Mouse (Mus musculus) ZHBTc4 (cell line): ENCODE results near the gene Srp9.

ENCODE experiments used
- DNase-seq: peaks from one replicate; pipeline ENCODE4 v3.0.0-alpha.2; 2011; ENCODE audit warnings: low read depth, low spot score

Gene Srp9

DNA sequence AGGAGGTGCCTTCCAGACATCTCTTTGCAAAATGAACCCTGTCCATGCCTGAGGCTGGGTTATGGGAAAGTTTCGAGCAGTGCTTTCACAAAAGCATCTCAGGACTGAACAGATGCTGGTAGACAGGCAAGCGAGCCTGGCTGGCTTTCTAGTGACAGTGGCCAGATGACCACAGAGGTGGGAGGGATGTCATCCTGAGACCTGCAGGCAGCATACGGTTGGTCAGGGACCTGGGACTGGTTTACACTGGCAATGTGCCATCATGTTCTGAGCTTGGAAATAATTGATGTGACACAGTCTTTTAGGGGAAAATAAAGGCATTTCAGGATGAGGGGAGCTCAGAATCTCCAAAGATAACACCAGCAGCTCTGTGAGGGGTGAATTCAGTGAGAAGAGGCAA is 19.5 kb upstream of the Srp9 start:
- no peak for DNase-seq

DNA sequence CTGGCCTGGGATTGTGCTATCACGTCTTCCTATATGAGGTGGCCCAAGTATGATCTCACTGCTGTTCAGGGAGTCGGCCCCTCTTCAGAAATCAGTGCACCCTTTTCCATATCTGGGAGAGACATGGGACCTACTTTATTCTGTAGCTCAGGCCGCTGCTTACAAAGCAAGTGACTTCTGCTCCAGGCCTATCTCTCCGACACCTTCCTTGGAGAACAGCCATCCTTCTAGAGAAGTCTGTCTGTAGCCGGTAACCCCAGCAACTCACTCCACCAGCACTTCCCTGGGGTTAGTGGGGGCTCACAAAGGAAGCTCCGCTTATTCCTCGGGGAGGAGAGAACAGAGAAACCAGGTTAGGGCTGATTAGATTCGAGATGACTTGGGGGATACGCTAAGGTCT is 17.3 kb upstream of the Srp9 start:
- no peak for DNase-seq

DNA sequence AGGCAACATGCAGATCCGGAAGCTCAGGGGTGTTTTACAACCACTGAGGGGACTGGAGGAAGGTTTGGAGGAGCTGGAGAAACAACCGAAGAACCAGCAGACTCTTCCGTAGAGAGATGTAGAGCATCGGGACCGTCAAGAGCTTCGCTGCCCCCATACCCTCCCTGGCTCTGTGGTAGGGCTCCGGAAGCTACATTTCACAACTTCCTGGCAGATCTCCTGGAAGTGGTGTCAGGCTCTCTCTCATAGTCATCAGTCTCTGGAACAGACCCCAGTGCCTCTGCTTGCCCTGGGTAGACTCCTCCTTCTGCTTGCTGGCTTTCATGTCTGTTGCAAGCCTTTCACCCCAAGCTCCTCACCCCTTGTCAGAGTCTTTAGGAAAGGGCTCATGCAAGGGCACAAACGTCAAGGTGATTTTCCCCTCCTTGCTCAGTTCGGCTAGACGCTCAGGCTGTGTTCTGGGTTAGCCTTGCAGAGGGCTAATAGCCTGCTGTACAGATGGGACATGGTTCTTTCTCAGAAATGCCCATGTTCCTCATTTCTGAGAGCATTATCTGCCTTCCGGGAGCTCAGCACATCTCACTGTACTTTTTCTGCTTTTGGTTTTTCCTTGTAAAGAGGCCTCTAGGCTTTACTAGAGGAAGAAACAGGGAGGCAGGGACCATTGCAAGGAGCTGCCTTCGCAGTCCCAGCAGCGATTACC is 16.0 kb upstream of the Srp9 start:
- no peak for DNase-seq

DNA sequence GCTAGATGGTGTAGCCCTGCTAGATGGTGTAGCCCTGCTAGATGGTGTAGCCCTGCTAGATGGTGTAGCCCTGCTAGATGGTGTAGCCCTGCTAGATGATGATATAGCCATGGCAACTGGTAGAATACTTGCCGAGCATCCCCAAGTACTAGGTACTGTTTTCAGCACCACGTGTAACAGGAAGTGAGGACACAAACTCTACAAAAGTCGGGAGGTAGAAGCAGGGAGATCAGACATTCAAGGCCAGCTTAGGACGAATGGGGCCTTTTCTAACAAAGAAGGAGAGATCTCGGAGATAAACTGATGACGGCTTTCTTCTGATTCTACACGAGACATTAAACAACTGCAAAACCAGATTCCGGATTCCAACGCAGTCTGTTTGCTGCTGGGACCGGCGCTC is 14.4 kb upstream of the Srp9 start:
- no peak for DNase-seq

DNA sequence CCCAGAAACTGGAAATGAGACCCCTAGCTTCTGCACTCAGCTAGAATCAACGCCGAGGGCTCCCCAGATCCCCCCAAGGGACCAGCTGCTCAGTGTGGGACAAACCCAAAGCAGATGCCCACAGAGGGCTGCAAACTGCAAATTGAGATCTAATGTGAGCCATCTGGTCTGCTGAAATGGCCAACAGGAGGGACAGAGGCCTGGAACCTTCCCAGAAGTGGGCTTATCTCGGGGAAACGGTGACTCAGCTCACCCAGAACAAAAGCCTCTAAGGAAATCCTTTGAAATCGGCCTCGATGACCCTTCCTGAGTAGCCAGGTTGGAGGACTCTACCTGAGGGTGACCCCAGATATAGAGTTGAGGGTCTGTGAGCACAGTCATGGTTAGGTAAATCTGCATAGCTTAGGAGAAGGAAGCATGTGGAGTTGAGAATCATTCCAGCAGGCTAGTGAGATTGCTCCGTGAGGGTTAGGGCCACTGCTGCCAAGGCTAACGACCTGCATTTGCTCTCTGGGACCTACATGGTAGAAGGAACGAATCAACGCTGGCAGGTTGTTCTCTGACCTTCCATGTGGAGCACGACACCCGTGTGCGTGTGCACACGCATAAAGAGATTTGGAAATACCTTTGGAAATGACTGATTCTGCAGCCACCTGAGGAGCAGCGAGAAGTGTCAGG is 13.7 kb upstream of the Srp9 start:
- DNase-seq, result no peak

DNA sequence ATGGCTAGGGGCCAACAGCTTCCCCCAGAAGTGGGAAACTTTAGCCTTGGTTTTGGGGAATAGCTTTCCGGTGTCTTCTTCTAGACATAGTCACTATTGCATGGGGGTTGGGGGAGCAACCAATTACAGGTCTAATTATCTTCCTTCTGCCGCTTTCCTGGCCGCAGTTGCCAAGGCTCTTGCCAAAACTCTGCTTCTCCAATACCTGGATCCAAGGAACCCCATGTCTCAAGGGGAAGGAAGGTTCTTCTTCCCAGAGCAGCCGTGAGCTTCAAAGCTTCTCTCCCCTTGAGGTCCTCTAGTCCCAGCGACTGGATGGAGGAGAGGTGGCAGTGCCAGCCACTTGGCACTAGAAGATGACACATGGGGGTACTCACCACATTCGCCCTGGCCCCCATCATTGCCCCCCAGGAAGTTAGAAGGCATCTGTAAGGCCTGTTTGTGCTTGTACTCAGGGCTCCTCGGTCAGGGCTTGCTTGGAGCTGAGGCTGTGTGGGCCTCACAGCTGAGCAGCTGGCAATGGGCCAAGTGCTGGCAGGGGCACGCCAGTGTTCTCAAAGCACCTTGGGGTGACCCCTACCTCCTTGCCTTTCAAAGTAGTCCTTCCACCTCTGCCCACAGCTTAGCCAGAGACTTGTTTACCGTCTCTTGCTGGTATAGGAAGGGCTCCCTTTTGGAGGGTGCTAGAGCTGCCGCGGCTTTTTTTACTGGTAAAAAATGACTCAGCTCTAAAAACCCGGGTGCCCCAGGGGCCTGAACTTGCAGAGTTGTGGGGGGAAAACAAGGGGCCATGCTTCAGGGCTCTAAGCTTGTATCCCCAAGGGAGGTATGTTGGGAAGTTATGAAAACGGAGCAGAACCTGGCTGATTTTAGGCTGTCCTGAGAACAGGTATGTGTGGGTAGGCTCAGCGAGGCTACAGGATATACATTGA is 12.9 kb upstream of the Srp9 start:
- DNase-seq, result no peak

DNA sequence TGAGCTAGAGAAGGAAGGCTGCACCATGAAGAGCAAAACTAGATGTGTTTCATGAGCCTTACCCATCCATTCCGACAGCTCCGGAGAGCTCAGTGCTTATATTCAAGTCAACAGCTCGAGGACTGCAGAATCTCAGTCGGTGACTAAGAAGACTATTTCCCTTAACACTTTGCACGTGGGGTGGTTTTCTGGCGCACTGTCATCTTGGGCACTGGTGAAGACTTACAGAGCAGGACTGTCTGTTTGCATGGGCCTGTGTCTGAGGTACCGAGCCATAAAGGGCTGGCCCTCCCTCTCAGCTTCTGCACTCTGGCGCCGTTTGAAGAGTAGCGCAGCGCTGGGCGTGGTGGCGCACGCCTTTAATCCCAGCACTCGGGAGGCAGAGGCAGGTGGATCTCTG is 12.2 kb upstream of the Srp9 start:
- no peak for DNase-seq

DNA sequence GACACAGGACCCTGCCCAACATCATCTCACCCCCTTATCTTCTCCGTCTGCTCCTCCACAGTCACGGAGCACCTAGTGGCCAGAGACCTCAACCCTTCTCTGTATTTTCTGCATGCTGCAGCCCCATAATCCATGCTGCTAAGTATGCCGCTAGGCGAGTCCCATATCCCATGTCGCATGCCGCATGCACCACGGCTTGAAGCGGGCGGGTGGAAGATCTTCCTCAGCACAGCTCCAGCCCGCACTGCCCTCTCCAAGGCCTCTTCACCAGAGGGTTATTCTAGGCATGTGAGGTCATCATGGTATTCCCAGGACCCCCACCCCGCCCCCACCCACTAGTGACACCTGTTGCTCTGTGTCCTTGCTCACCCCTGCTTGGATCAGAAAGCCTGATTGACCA is 11.4 kb upstream of the Srp9 start:
- DNase-seq, result no peak

DNA sequence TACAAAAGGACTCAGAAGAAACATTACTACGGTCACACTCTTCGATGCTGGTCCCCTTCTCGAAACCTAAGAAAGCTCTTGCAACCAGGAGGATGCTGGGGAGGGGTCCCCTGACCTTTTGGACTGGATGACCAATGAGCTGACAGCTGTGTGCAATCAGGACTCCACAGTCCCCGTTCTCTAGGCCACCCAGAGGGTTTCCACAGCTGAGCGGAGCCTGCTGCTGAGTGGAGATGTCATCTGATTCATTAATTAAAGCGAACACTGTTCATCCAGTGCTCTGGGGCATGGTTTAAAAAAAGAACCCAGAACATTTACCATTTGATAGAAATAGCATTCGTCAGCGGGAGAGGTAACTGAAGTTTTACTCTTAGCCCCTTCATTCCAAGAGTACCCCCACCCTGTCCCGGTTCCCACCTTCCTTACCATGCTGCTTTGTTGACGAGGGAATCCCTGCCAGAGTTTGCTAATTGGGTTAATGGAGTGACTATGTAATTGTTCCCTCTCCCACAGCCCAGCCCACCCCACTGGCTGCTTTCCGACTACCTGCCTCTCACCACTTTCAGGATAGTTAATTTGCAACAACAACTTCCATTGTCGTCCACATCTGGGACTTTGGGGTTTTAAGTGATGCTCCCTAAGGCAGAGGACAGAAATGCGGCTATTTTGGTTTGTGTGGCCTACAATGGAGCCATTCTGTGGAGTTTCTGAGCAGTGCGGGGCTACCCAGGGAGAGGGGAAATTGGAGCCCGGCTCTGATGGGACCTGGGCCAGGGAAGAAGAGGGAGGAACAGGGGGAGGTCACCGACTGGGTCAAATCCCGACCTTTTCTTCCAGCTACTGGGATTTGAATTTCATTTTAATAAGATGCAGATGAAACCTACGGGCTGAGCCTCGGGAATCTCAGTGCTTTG is 10.7 kb upstream of the Srp9 start:
- no peak for DNase-seq

DNA sequence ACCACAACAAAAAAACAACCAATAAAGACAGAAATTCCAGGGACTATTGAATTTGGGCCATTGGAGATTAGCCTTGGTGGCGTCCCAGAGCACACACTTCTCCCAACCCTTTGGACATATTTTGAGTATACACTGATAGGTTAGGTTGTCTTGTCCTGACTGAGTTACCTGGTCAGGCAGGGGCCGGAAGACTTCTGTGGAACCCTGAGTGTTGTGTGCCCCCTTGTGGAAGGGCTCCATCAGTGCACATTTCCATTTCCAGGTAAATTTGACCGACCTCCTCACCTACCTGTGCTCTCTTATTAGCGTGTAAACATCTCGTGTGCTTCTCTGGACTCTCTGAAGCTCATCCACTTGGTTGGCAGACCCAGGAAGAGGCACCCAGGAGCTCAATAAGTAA is 9.3 kb upstream of the Srp9 start:
- DNase-seq, result peak; percentile 79

DNA sequence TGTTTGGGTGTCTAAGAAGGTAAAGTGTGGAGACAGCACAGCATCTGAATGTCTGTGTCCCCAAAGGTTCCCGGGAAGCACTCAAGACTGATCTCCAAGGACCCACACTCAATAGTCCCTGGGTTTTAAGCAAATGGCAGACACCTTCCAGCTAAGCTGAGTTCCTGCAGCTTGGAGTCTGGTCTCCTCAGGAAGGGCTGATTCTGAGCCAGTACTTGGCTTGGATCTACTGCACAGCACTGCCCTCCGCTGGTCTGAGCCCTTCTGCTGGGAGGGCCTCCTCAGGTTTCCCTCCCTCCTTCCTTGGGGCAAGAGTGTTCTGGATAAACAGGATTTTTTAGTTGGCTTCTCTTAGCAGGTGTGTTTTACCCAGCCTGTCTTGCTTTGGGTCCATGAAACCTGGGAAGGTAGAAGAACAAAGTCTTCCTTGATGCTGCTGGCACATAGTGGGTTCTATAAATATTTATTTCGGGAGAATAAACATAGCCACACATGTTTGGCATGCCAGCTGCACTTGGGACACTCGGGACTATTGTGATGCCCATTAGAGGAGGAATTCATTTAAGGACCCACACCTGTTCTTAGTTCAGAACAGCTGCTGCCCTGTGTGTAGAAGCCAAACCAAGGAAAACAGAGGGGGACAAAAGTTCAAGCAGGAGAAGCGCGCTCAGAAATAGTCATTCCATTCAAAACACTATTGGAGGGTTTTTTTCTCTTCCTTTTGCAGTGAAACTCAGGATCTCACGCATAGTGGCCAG is 8.7 kb upstream of the Srp9 start:
- DNase-seq, result peak; percentile 64

DNA sequence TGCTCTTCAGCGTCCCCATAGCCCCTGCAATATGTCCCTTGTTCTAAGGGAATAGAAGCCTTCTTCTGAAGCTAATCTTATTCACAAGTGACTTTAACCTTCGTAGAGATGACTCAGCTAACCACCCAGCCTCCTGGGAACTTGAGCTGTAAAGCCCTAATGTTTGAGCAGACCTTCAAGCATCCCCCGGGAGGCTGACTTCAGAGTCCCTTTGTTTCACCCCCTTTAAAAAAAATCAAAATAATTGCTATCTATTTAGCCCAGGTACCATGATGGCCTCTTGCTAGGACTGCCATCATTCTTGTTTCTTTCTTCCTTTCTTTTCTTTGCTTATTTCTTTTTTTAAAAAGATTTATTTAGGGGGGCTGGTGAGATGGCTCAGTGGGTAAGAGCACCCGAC is 2.1 kb upstream of the Srp9 start:
- no peak for DNase-seq

DNA sequence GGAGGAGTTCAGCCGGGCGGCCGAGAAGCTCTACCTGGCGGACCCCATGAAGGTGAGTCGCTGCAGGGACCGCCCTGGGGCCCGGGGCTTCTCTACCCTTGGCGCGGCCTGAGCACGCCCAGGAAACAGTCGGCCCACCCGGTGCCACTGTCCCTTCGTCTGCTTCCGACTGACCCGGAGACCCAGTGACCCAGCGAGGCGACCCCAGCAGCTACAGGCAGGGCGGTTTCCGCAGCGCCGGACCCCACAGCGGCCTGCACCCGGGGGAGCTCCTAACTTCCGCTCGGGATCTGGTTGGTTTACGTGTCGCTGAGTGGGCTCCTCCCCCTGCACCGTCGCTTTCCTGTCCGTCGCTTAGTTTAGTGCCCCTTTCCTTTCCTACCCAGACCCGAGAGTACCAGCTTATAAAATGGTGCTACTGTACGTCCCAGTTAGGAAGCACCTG is 409 bp downstream of the Srp9 start:
- DNase-seq, result peak; percentile 94

DNA sequence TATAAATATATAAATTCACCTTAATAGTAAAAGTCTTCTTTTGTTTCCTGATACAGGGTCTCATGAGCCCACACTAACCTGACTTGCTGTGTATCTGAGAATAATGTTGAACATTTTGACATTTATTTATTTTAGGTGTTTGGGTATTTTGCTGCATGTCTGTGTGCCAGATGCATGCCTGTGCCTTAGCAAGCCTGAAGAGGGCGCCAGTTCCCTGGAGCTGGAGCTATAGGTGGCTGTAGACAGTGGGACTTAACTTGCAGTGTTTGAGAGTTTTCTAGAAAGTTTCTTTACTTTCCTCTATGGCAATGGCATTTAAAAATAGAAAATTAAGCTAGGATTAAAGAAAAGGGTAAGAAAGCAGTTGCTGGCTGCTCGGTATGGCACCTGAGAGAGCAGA is 6.3 kb downstream of the Srp9 start:
- peak; percentile 74 for DNase-seq

DNA sequence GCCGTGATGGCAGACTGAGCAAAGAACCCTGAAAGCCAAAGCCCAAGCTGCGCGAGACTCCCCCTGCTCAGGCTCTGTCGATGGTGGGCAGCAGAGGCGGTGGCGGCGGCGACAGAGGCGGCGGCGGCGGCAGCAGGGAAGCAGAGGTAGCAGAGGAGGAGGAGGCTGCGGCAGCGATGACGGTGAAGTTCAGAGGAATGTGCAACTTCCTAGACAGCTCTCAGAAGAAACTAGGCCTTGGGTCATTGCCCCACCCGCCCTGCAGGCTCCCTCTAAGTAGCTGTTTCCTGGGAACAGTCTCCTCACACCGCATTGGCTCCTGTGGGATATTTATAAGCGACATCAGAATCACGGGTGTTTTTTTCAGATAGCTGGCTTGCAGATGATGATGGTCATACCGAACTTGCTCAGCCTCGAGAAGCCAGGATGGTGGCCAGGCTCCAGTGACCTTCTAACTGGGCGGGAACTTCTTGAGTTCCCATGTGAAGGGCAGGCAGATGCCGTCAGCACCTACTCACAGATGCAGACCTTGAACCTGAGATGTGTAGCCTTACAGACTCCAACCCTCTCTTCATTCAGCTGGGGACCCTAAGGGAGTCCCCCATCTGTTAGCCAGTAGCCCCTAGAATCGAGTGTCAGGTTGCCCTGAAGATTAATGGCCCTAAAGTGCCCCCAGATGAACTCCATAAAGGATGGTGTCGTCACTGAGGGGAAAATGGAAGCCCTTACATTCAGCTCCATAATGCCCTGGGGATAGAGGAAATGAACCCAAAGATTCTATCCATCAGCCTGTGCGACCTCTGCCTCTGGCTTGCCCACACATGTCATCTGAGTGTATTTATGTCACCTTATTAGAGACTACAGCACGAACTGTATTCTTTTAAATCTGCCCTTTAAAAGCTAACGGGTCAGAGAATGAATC is 12.9 kb downstream of the Srp9 start:
- peak; percentile 63 for DNase-seq

DNA sequence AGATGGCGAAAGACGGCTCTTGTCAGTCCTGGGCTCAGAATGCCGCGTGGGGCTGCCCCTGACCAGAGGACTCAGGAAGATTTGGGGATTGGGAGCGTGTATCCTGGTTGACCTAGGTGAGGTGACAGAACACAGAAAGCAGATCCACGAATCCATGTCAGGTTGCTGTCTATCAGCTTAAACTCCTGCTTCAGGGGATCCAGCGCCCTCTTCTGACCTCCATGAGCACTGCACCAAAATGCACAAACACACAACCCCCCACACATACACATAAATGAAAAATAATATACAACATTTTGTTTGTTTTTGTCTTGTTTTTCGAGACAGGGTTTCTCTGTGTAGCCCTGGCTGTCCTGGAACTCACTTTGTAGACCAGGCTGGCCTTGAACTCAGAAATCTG is 13.6 kb downstream of the Srp9 start:
- peak; percentile 76 for DNase-seq

DNA sequence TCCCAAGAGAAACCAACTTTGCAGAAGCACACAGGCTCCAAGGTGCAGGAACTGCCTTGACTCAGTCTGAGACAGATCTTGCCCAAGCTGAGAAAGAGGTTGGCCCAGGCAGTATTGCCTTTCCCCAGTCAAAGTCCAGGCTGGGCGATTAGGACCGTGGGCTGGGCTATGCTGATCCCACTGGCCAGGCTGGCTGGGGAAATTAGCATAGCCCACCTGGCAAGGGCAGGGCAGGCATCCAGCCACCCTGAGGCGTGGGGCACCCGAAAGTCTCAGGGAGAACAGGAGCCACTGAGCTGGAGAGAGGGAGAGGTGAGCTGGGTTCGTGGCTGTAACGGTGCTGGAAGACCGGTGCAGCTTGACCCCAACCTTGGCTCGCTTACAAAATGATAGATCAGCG is 15.4 kb downstream of the Srp9 start:
- DNase-seq, result no peak

DNA sequence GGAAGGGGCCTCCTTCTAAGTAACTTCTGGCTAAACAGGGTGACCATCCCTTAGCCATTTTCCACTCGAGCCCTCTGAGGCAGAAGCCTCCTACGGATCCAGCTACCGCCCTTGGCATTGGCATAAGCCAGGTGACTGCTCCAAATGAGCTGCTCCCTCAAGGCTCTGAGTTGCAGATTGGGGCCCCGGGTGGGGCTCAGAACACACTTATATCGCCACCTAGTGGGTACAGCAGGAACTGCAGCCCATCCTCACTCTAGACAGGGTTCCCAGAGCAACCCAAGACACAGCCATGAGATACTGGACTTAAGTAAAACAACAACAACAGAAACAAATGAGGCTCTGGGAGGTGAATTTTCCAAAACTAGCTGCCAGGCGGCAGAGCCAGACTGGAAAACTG is 15.8 kb downstream of the Srp9 start:
- DNase-seq, result peak; percentile 89

DNA sequence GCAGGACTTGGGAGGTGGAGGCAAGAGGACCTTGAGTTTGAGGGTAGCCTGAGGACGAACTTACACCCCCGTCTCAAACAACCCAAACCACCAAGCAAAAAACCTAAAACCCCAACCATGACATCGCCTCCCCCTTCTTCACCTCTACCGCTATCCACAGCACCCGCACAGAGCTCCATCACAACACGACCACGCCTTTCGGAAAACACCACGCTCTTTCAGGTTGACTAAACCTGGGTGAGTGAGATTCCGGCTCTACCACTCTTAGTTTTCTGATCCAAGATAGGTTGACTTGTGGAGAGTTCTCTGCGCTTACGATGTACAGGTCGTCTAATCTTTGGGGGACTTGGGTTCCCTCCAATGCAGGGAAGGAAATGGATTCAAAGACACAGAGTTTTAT is 18.2 kb downstream of the Srp9 start:
- peak; percentile 32 for DNase-seq

DNA sequence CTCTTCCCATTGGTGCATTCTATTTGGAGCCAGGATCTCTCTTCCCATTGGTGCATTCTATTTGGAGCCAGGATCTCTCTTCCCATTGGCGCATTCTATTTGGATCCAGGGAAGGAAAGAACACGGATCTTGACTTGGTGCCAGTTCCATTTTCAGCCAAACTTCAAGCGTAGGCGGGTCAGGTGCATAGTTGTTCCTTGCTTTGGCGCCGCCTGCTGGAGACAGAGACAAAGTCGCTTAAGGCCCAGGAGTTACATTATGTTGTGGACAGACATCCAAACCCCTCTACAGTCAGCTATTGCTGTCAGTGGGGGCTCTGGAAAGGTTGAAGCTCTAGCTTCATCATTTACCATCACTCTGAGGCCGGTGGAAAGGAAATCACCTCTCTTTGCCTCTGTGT is 18.8 kb downstream of the Srp9 start:
- peak; percentile 87 for DNase-seq
